Mouse (Mus musculus) kidney, adult 2 months (tissue): ENCODE results near the gene Gch1. TPM values are rescaled to one million over a fixed set of nuclear protein-coding genes. Genes with fewer than 3 reads are reported as not detected.

ENCODE experiments used
- DNase-seq: peaks from one replicate; pipeline ENCODE4 v3.0.0; 2021
- H3K27ac ChIP-seq: fragments of 200-500 bp; 2 replicates; pipeline ENCODE4 v1.5.1; 2012; ENCODE audit warnings: low read depth, low read length, control low read depth, inconsistent platforms; ENCODE audit not compliant: insufficient read depth
- H3K27me3 ChIP-seq: fragments of 200-500 bp; replicated peaks from 2 replicates; pipeline ENCODE4 v1.6.1; 2012; ENCODE audit warnings: mild to moderate bottlenecking, moderate library complexity, low read length, inconsistent platforms; ENCODE audit not compliant: control insufficient read depth, insufficient read depth
- H3K36me3 ChIP-seq: fragments of 200-500 bp; 2 replicates; pipeline ENCODE4 v1.6.1; 2012; ENCODE audit warnings: mild to moderate bottlenecking, moderate library complexity, low read length, inconsistent platforms; ENCODE audit not compliant: control insufficient read depth, insufficient read depth
- H3K4me1 ChIP-seq: fragments of 200-500 bp; 2 replicates; pipeline ENCODE4 v1.6.1; 2011; ENCODE audit warnings: low read length; ENCODE audit not compliant: control insufficient read depth, insufficient read depth
- H3K4me3 ChIP-seq: fragments of 200-500 bp; 2 replicates; pipeline ENCODE4 v1.5.1; 2011; ENCODE audit warnings: mild to moderate bottlenecking, low read depth, low read length, control low read depth; ENCODE audit not compliant: insufficient read depth
- CTCF ChIP-seq: fragments of 200-500 bp; conservative IDR thresholded peaks from 2 replicates; pipeline ENCODE4 v1.5.1; 2011; ENCODE audit warnings: low read depth, mild to moderate bottlenecking, control low read depth, low read length, moderate library complexity, mixed read lengths; ENCODE audit not compliant: insufficient read depth, insufficient read length
- POLR2A ChIP-seq: fragments of 200-500 bp; IDR thresholded peaks from one replicate; pipeline ENCODE4 v1.6.1; 2011; ENCODE audit warnings: low read depth, low read length, control low read depth
- WGBS: fragments of 180-500 bp; shearing (Covaris S2); methylation state at CpG from one replicate; pipeline ENCODE4 v1.1.7; 2018; 5-methylcytosine and 5-hydroxymethylcytosine counted together
- polyA plus RNA-seq: library from polyadenylated mRNA; depleted of rRNA; stranded (reverse); fragments of >200 nt; gene quantifications from 2 replicates; pipeline ENCODE4 v1.2.3, GENCODE M21; 2012

The Gch1 gene
- polyA plus RNA-seq, 1 experiment, result 2.5 TPM

- Histone ChIP-seq H3K4me3 (no peak overlapping the region), H3K4me1 (no peaks in the 10 kb centered on the region), H3K27me3 (no peaks in the 10 kb centered on the region), H3K36me3 (no peaks in the 10 kb centered on the region), H3K27ac (no peak overlapping the region)
- WGBS, result 92% methylated on average over 2 of the region's 2 CpGs
- no peak for TF ChIP-seq POLR2A
- no peak for TF ChIP-seq CTCF
- DNase-seq, result no peak
Measured at GRCm38 (mm10) chr14:47216541-47216940, 27.3 kb upstream of the Gch1 start.

GRCm38 (mm10) chr14:47214367-47214766, 25.2 kb upstream of the Gch1 start:
- H3K27ac ChIP-seq, result no peak overlapping the region
- no peak for DNase-seq
- WGBS, result 75% methylated on average over 5 of the region's 5 CpGs
- no peaks in the 10 kb centered on the region for H3K36me3 ChIP-seq
- H3K4me3 ChIP-seq, result no peak overlapping the region
- TF ChIP-seq CTCF (no peak), POLR2A (no peak)
- no peaks in the 10 kb centered on the region for H3K4me1 ChIP-seq
- no peaks in the 10 kb centered on the region for H3K27me3 ChIP-seq

- Histone ChIP-seq H3K4me1 (no peaks in the 10 kb centered on the region), H3K27ac (no peak overlapping the region), H3K4me3 (no peak overlapping the region), H3K27me3 (no peaks in the 10 kb centered on the region), H3K36me3 (no peaks in the 10 kb centered on the region)
- WGBS, result 83% methylated on average over 4 of the region's 4 CpGs
- TF ChIP-seq CTCF, result no peak
- no peak for DNase-seq
Measured at GRCm38 (mm10) chr14:47213305-47213704, 24.1 kb upstream of the Gch1 start.

GRCm38 (mm10) chr14:47209669-47210164, 20.5 kb upstream of the Gch1 start:
- Histone ChIP-seq H3K36me3 (no peaks in the 10 kb centered on the region), H3K27ac (no peak overlapping the region)

GRCm38 (mm10) chr14:47208564-47209493, 19.6 kb upstream of the Gch1 start:
- DNase-seq, result no peak
- no peak for TF ChIP-seq POLR2A
- TF ChIP-seq CTCF, result no peak
- H3K27ac ChIP-seq, result no peak overlapping the region
- H3K4me1 ChIP-seq, result no peaks in the 10 kb centered on the region
- H3K27me3 ChIP-seq, result no peaks in the 10 kb centered on the region
- WGBS, result 86% methylated on average over 12 of the region's 12 CpGs
- H3K36me3 ChIP-seq, result no peaks in the 10 kb centered on the region
- H3K4me3 ChIP-seq, result no peak overlapping the region

More at GRCm38 (mm10) chr14:47209669-47210164, 20.5 kb upstream of the Gch1 start:
- Histone ChIP-seq H3K4me1 (no peaks in the 10 kb centered on the region), H3K27me3 (no peaks in the 10 kb centered on the region), H3K4me3 (no peak overlapping the region)
- TF ChIP-seq CTCF, result no peak
- no peak for TF ChIP-seq POLR2A
- 91% methylated on average over 4 of the region's 4 CpGs for WGBS
- DNase-seq, result no peak

GRCm38 (mm10) chr14:47206601-47207000, 17.4 kb upstream of the Gch1 start:
- Histone ChIP-seq H3K4me3 (no peak overlapping the region), H3K4me1 (no peaks in the 10 kb centered on the region), H3K27me3 (no peaks in the 10 kb centered on the region), H3K27ac (no peak overlapping the region), H3K36me3 (no peaks in the 10 kb centered on the region)
- 91% methylated on average over 3 of the region's 3 CpGs for WGBS
- TF ChIP-seq CTCF (no peak), POLR2A (no peak)
- DNase-seq, result no peak

GRCm38 (mm10) chr14:47205270-47205972, 16.2 kb upstream of the Gch1 start:
- H3K4me1 ChIP-seq, result no peaks in the 10 kb centered on the region
- H3K27ac ChIP-seq, result no peak overlapping the region
- 93% methylated on average over 5 of the region's 5 CpGs for whole genome bisulfite sequencing
- no peak for DNase-seq
- TF ChIP-seq CTCF, result no peak
- TF ChIP-seq POLR2A, result no peak
- H3K4me3 ChIP-seq, result no peak overlapping the region
- no peaks in the 10 kb centered on the region for H3K36me3 ChIP-seq
- no peaks in the 10 kb centered on the region for H3K27me3 ChIP-seq
